Mouse (Mus musculus) cortical plate, adult 2 months (tissue): ENCODE measurements around the gene Pms1.

Experiments
- CTCF ChIP-seq: fragments of 200-500 bp; IDR thresholded peaks from 2 replicates; pipeline ENCODE4 v1.5.1; 2011; ENCODE audit warnings: mild to moderate bottlenecking, control low read depth, low read length; ENCODE audit not compliant: insufficient read depth; ENCODE audit errors: extremely low read depth
- POLR2A ChIP-seq: fragments of 200-500 bp; IDR thresholded peaks from 2 replicates; pipeline ENCODE4 v1.6.1; 2011; ENCODE audit warnings: mild to moderate bottlenecking, low read length, control low read depth; ENCODE audit not compliant: insufficient read depth; ENCODE audit errors: extremely low read depth

- TF ChIP-seq CTCF (no peak), POLR2A (no peak)
Measured at GRCm38 (mm10) chr1:53157715-53158114, 139.1 kb downstream of the Pms1 start.
